Mouse (Mus musculus) MEL (cell line): ENCODE data around the gene Slx1b.
A peak's percentile ranks its signal among the peaks of the same experiment; 100 is the strongest.

Experiments used
- CTCF ChIP-seq, 3 experiments: IDR thresholded peaks in 2 of 3; conservative IDR thresholded peaks in 1 of 3; 2 replicates each; pipeline ENCODE4 v1.5.1; 2011 to 2012; ENCODE audit warnings: low read length in 3 of 3, low read depth in 2 of 3, mild to moderate bottlenecking in 2 of 3, improper control_type of control experiment in 1 of 3, inconsistent platforms in 1 of 3, mixed read lengths in 1 of 3, moderate library complexity in 1 of 3; ENCODE audit not compliant: control insufficient read depth in 1 of 3, insufficient read depth in 1 of 3, poor library complexity in 1 of 3, severe bottlenecking in 1 of 3
- MAFK ChIP-seq: IDR thresholded peaks from 2 replicates; pipeline ENCODE4 v1.6.1; 2011; ENCODE audit warnings: low read depth, mild to moderate bottlenecking, low read length, improper control_type of control experiment, borderline replicate concordance
- MAZ ChIP-seq: IDR thresholded peaks from 2 replicates; pipeline ENCODE4 v1.6.1; 2012; ENCODE audit warnings: low read depth, mild to moderate bottlenecking, inconsistent platforms, low read length, improper control_type of control experiment
- MEF2A ChIP-seq: IDR thresholded peaks from 2 replicates; pipeline ENCODE4 v1.6.1; 2014; ENCODE audit warnings: low read depth, mild to moderate bottlenecking, inconsistent platforms, low read length, improper control_type of control experiment; ENCODE audit not compliant: poor library complexity, insufficient replicate concordance, severe bottlenecking; ENCODE audit errors: extremely low read depth
- MXI1 ChIP-seq: IDR thresholded peaks from 2 replicates; pipeline ENCODE4 v1.6.1; 2011; ENCODE audit warnings: mild to moderate bottlenecking, low read depth, low read length, improper control_type of control experiment
- ZMIZ1 ChIP-seq: IDR thresholded peaks from 2 replicates; pipeline ENCODE4 v1.6.1; 2012; ENCODE audit warnings: low read depth, mild to moderate bottlenecking, inconsistent platforms, low read length, improper control_type of control experiment, moderate library complexity
- ZNF384 ChIP-seq: IDR thresholded peaks from 2 replicates; pipeline ENCODE4 v1.6.1; 2012; ENCODE audit warnings: low read depth, mild to moderate bottlenecking, inconsistent platforms, low read length, improper control_type of control experiment

- no peak for TF ChIP-seq MAFK
- no peak for TF ChIP-seq ZMIZ1
- TF ChIP-seq CTCF (IDR thresholded peaks at IDR 0.05 in 2 of 3, conservative IDR thresholded peaks at IDR 0.05 in 1 of 3; ENCODE audit: control insufficient read depth in 1 of 3, insufficient read depth in 1 of 3, low read depth in 2 of 3, low read length in 3 of 3, poor library complexity in 1 of 3, severe bottlenecking in 1 of 3), result no peak
- no peak for TF ChIP-seq MEF2A
- 0 out of 2 replicates have a peak, but pooled peaks have one; percentile 34 for TF ChIP-seq MAZ
- TF ChIP-seq MXI1, result peak; percentile 51; the same call in 1 of the 2 replicates
- no peak for TF ChIP-seq ZNF384
Observed at GRCm38 (mm10) chr7:126707442-126708174, 12.0 kb upstream of the Slx1b start, which contains the start of gene Coro1a.
